Mouse (Mus musculus) gastrocnemius, adult 8-10 months (tissue): Measurements from ENCODE around the gene Olfr132. TPM values are rescaled to one million over a fixed set of nuclear protein-coding genes. Genes with fewer than 3 reads are reported as not detected.
"Not testable (repeated sequence)": the region's sequence is repeated elsewhere in the genome, so short reads cannot be mapped to it uniquely, and the experiment has no call there.

Experiments
- DNase-seq, 2 experiments: peaks; one replicate each; pipeline ENCODE4 v3.0.0; 2022; ENCODE audit warnings: low spot score in 2 of 2
- total RNA-seq, 4 experiments: library from RNA; stranded (reverse); gene quantifications; 2 replicates each; pipeline ENCODE4 v1.2.4; 2022

Gene Olfr132
- not detected for total RNA-seq

DNA sequence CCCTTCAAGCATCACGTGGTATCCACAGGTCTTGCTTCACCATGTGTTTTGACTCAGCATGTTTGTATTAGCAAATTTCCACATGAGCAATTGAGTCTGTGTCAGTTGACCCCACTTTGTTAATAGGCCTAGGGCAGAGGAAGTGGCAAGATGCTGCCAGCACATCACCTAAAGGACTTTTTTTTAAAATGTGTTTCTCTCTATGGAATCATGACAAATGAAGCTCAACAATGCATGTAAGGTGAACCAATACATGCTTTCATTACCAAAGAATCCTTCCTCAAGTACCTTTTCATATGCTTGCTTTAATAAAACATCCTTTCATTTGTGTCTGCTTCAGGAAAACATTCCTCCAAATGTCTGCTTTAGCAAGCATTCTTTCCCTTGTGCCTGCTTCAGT lies at the start of gene Olfr132:
TSS of gene Olfr132 (minus strand) at position 101 of the 400 bp plus-strand sequence.
- DNase-seq = no peak

DNA sequence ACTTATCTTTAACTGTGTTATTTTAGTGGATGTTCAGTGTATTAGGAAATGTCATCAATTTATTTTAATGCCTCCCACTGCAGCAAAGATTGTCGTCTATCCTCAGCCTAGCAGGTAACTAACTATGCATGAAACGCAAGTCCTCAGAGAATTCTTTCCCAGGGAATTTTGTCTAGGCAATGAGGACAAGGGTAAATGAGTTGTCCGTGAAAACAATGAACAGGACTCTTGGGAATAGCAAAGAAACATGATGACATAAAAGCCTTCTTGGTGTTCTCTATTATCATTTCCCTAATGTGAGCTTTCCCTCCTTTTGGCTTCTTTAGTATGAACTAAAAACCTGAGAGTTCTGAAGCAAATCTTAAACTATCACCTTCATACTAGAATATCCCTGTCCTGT lies 36.8 kb upstream of the Olfr132 start, which contains the start of gene Olfr134:
TSS of gene Olfr134 (plus strand) at position 301 of the 400 bp plus-strand sequence.
- no peak for DNase-seq

DNA sequence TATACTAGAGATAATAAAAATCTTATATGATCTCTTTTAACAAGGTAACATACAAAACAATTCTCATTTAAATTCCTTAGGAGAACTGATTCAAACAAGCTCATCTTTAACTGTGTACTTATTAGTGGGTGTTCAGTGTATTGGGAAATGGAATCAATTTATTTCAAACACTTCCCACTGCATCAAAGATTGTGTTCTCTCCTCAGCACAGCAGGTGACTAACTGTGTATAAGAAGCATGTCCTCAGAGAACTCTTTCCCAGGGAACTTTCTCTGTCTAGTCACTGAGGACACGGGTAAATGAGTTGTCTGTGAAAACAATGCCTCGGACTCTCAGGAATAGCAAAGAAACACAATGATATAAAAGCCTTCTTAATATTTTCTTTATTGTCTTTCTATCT lies 10.7 kb upstream of the Olfr132 start, which contains the start of gene Olfr133:
TSS of gene Olfr133 (plus strand) at position 301 of the 400 bp plus-strand sequence.
- no peak for DNase-seq

DNA sequence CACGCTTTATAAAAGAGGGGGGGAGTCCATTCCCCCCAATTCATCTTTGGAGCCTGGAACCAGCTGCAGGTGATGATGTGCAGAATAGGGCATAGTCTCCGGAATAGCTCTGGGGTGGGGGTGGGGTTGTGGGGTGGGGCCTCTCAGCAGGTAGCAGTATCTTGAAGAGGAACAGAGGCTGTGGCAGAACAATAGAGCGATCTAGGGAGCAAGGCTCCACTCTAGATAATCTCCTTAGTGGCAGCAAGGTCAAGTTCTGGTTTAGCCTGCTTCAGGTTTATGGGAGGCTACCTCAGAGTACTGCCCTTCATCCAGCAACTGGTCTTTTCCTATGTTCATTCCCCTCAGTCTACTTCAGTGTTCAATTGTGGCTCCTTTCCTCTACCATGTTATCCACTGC lies 9.0 kb downstream of the Olfr132 start:
- not testable (repeated sequence) for DNase-seq

DNA sequence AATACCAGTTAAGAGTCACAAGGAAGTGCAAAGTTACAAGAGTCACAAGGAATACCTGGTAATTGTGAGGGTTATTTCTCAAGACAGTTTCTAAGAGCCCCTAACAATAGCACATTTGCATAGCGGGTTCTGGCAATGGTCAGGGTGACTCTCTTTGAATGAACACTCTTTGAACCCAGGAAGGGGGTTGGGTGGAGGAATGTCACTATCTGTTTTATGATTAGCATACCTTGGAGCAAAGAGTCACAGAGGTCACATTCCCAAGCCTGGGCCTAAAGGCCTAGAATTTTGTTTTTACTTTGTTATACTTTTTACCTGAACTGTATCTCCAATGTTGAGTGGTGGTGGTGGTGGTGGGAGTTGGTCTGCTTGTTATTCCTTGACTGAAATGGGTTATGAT lies 10.1 kb downstream of the Olfr132 start:
- not testable (repeated sequence) for DNase-seq

DNA sequence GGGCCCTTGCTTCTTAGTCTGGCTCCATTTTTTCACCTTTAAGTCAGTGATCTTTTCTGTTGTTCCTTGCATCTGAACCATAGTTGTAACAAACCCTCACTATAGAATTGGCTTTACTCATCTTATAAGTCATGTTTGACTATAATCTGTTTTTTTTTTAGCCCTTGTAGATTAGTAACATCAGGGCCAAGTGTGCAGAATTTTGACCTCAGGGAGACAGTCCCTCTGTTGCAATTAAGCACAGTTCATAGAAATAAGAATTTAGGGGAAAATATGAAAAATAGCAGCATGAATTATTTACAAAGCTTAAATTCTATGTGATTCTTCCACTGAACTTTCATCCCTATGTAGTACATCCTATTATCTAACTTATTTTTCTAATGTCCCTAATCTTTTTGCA lies 45.7 kb downstream of the Olfr132 start, which contains the start of gene Olfr131:
TSS of gene Olfr131 (minus strand) at position 101 of the 400 bp plus-strand sequence.
- no peak for DNase-seq

DNA sequence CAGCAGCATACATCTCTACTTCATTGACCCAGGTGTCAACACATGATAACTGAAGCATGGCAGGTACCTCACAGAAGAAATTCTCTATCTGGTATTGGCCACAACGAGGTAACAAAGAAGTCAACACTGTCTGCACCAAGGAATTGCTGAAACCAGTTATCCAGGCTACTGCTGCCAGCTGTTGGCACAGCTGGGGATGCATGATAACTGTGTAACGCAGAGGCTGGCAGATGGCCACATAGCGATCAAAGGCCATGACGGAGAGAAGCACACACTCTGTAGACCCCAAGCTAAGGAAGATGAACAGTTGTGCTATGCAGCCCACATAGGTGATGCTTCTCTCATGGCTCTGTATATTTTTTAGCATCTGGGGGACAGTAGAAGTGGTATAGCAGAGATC lies 52.0 kb downstream of the Olfr132 start:
- DNase-seq = no peak

Other genes starting within 250 kb of the Olfr132 start
- not detected for gene Olfr127, start 234.1 kb downstream of the Olfr132 start, total RNA-seq
- gene Olfr128, start 214.0 kb downstream of the Olfr132 start, total RNA-seq = not detected
- gene Olfr761, start 181.4 kb downstream of the Olfr132 start, total RNA-seq = not detected
- not detected for gene Olfr129, start 74.4 kb downstream of the Olfr132 start, total RNA-seq
- not detected for gene Olfr130, start 70.6 kb downstream of the Olfr132 start, total RNA-seq
- gene Olfr131, start 45.8 kb downstream of the Olfr132 start, total RNA-seq = not detected
- gene Olfr133, start 10.8 kb upstream of the Olfr132 start, total RNA-seq = not detected
- not detected for gene Olfr134, start 36.9 kb upstream of the Olfr132 start, total RNA-seq
- not detected for gene Olfr135, start 69.8 kb upstream of the Olfr132 start, total RNA-seq
- not detected for gene Olfr138, start 126.5 kb upstream of the Olfr132 start, total RNA-seq
- gene Olfr137, start 173.0 kb upstream of the Olfr132 start, total RNA-seq = not detected
- not detected for gene Olfr136, start 195.3 kb upstream of the Olfr132 start, total RNA-seq